Mouse (Mus musculus) right cerebral cortex, postnatal 4 days (tissue): Measurements from ENCODE around the gene Ksr1.

ENCODE experiments used
- DNase-seq: peaks from one replicate; pipeline ENCODE4 v3.0.0-alpha.2; 2022

Gene Ksr1

GRCm38 (mm10) chr11:79122556-79122955 lies 23.7 kb downstream of the Ksr1 start:
- no peak for DNase-seq

- no peak for DNase-seq
These were observed 26.1 kb downstream of the Ksr1 start for GRCm38 (mm10) chr11:79120087-79120486.

- DNase-seq = no peak
These were observed 27.3 kb downstream of the Ksr1 start for GRCm38 (mm10) chr11:79118918-79119377.

GRCm38 (mm10) chr11:79116665-79117064 lies 29.5 kb downstream of the Ksr1 start:
- DNase-seq = peak; percentile 13

GRCm38 (mm10) chr11:79115659-79116058 lies 30.5 kb downstream of the Ksr1 start:
- no peak for DNase-seq

- no peak for DNase-seq
These were observed 32.1 kb downstream of the Ksr1 start for GRCm38 (mm10) chr11:79114061-79114460.

GRCm38 (mm10) chr11:79113397-79113796 lies 32.8 kb downstream of the Ksr1 start:
- DNase-seq = no peak

GRCm38 (mm10) chr11:79112559-79113302 lies 33.5 kb downstream of the Ksr1 start:
- no peak for DNase-seq

- DNase-seq = no peak
These were observed 34.2 kb downstream of the Ksr1 start for GRCm38 (mm10) chr11:79111864-79112558.

GRCm38 (mm10) chr11:79110446-79110845 lies 35.8 kb downstream of the Ksr1 start:
- DNase-seq = no peak

GRCm38 (mm10) chr11:79107934-79108333 lies 38.3 kb downstream of the Ksr1 start:
- DNase-seq = no peak

- no peak for DNase-seq
These were observed 41.2 kb downstream of the Ksr1 start for GRCm38 (mm10) chr11:79104998-79105397.

GRCm38 (mm10) chr11:79104538-79104937 lies 41.7 kb downstream of the Ksr1 start:
- DNase-seq = no peak

- DNase-seq = no peak
These were observed 42.1 kb downstream of the Ksr1 start for GRCm38 (mm10) chr11:79104096-79104495.

GRCm38 (mm10) chr11:79103461-79103869 lies 42.7 kb downstream of the Ksr1 start:
- no peak for DNase-seq

- DNase-seq = no peak
These were observed 43.9 kb downstream of the Ksr1 start for GRCm38 (mm10) chr11:79102280-79102679.

GRCm38 (mm10) chr11:79101568-79101967 lies 44.6 kb downstream of the Ksr1 start:
- DNase-seq = no peak

GRCm38 (mm10) chr11:79099032-79099431 lies 47.2 kb downstream of the Ksr1 start:
- no peak for DNase-seq

- no peak for DNase-seq
These were observed 48.5 kb downstream of the Ksr1 start for GRCm38 (mm10) chr11:79097736-79098135.

- DNase-seq = no peak
These were observed 49.5 kb downstream of the Ksr1 start for GRCm38 (mm10) chr11:79096673-79097072.

GRCm38 (mm10) chr11:79095713-79096112 lies 50.5 kb downstream of the Ksr1 start:
- no peak for DNase-seq

GRCm38 (mm10) chr11:79094727-79095126 lies 51.5 kb downstream of the Ksr1 start:
- peak; percentile 29 for DNase-seq

- DNase-seq = no peak
These were observed 52.1 kb downstream of the Ksr1 start for GRCm38 (mm10) chr11:79093986-79094695.
